Mouse (Mus musculus): ENCODE measurements around the gene Hes1.

DNA sequence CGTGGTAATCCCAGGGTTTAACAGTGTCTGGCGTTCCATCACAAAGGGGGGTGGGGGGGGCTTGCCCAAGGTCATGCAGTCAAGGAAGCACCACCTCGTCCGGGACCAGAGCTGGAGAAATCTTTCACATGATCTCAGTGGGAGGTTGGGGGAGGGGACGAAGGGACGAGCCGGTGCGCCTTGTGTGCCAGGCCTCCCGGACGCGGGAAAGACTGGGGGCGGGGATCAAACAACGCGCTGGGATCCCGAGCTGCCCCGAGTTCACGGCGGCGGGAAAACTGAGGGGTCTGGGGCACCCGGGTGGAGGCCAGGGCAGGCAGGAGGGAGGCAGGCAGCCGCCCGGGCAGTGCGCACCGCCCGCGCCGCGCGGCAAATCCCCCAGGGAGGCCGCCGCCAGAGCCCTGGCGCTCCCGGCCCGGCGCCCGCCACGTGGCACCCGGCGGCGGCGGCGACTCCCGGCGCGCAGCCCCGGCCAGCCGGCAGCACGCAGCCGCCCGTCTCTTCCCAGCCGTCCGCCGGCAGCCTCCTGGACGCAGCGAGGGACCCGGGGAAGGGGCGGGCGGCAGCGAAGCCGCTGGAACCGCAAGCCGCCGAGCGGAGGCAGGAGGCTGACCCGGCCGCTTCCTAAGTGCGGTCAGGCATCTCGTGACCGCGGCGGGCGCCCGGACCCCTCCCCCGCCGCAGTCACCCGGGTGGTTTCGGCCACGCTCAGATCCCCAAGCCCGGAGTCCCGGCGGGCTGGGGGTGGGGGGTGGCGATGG, 883 bp upstream of the Hes1 start:
- TF ChIP-seq MAFK (IDR thresholded peaks at IDR 0.05; ENCODE audit: insufficient read depth, low read depth, low read length), result no peak
- no peak for TF ChIP-seq ZNF384 (IDR thresholded peaks at IDR 0.05; ENCODE audit: low read depth, low read length)
- peak; percentile 39; the same call in 1 of the 2 replicates for TF ChIP-seq HCFC1 (IDR thresholded peaks at IDR 0.05; ENCODE audit: borderline replicate concordance, insufficient read depth, low read length)
- TF ChIP-seq ZC3H11A (IDR thresholded peaks at IDR 0.05; ENCODE audit: borderline replicate concordance, low read depth, low read length), result no peak
- peak; percentile 29; the same call in 1 of the 2 replicates for TF ChIP-seq CHD2 (IDR thresholded peaks at IDR 0.05; ENCODE audit: low read depth, low read length)
